Mouse (Mus musculus) inflammation-experienced regulatory T-cells, adult 6 months (primary cell): ENCODE measurements around the gene Serpinb3c. TPM values are rescaled to one million over a fixed set of nuclear protein-coding genes. Genes with fewer than 3 reads are reported as not detected.
"Not testable (repeated sequence)": the region's sequence is repeated elsewhere in the genome, so short reads cannot be mapped to it uniquely, and the experiment has no call there.

Experiments used
- ATAC-seq: one replicate; pipeline ENCODE4 v1.8.0; 2017
- polyA plus RNA-seq, 3 experiments: library from polyadenylated mRNA; unstranded; fragments of 100-300 nt; shearing (Covaris generic); gene quantifications; one replicate each; pipeline ENCODE4 v1.2.1; 2017

The Serpinb3c gene
- not detected for polyA plus RNA-seq

DNA sequence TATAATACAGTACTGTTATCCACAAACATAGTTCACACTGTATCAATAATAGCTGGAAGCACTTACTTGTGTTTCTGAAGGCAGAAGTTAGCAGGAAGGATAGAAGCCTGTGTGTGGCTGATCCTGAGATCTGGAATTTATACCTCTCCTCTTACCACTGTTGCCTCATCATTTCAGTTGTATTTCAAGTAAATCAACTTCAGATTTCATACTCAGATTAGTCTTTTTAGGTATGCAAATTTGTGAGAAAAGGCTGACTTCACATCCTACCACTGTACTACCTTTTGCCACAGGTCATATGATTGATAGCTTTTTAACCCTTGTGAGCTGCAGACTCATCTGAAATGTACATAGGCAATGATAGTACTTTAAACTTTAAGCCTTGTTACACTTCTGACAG lies at the start of gene Serpinb3c, which contains the start of gene Serpinb3b:
Serpinb3c (minus strand) TSS at position 111 of the 400 bp plus-strand sequence.
Serpinb3b (minus strand) TSS at position 101 of the 400 bp plus-strand sequence.
- ATAC-seq, result not testable (repeated sequence)

DNA sequence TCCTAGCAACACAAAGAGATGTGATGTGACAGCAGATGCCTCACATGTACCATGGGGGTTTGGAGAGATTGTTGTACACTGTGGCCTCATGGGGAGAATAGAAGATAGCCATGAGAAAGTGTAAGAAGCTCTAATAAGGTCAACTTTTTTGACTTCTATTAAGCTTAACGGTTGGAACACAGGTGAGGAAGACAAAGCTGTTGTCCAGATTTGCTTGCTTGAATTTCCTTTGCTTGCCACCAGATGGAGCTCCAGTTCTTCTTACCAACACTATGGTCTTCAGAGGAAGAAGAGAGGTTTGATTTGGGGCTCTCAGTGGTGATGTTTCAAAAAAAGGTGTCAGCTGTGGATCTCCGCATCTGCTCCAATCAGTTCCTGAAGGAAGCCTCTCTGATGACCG lies 35.0 kb downstream of the Serpinb3c start:
- not testable (repeated sequence) for ATAC-seq

Other genes with a start within 250 kb of the Serpinb3c start
- not detected for gene Serpinb3a, start 226.1 kb downstream of the Serpinb3c start, polyA plus RNA-seq
- not detected for gene Serpinb3d, start 194.9 kb downstream of the Serpinb3c start, polyA plus RNA-seq
- gene Serpinb3b, start within 50 bp of the Serpinb3c start, polyA plus RNA-seq, result not detected
- gene Serpinb11, start 82.8 kb upstream of the Serpinb3c start, polyA plus RNA-seq, result not detected
- gene Serpinb7, start 121.3 kb upstream of the Serpinb3c start, polyA plus RNA-seq, result not detected
- gene Serpinb2, start 233.1 kb upstream of the Serpinb3c start, polyA plus RNA-seq, result not detected